In genomic region chr5:128203879-128204581, GRCm38 (mm10) we compare ENCODE assay signal across 9 mouse cellular contexts.
DNase-seq lines count a peak whose midpoint lies in the region; ATAC-seq and TF ChIP-seq lines count a peak whose summit lies in the region.
"Had no signal": no experiment of that assay in that cellular context is flagged by ENCODE, and none has a peak within 500 bp of the region (broad histone marks: within the 10 kb centered on the region; RNA-seq: fewer than 3 reads in every experiment).

No protein-coding gene starts in this region.

- no peak for TF ChIP-seq CTCF in thymus, adult 2 months (IDR thresholded peaks at IDR 0.05; ENCODE audit: borderline replicate concordance, control insufficient read depth, extremely low read depth, insufficient read depth, low read length, poor library complexity)

- H3K4me2 ChIP-seq in forebrain, embryonic 13.5 days = peak overlapping the region; percentile 35
- no peak overlapping the region for H3K4me2 ChIP-seq in limb, embryonic 14.5 days (replicated peaks; ENCODE audit: low read depth, low read length, severe bottlenecking)
- H3K4me2 ChIP-seq: limb, embryonic 15.5 days had no signal

- peak overlapping the region; percentile 2; the same call in 1 of the 2 replicates for H3K9ac ChIP-seq in forebrain, embryonic 13.5 days
- no peak overlapping the region for H3K9ac ChIP-seq in limb, embryonic 14.5 days (ENCODE audit: low read depth, low read length, severe bottlenecking)
- H3K9ac ChIP-seq: limb, embryonic 15.5 days had no signal

- TF ChIP-seq POLR2A in limb, embryonic 14.5 days (IDR thresholded peaks at IDR 0.05; ENCODE audit: borderline replicate concordance, extremely low read depth, insufficient read depth, insufficient read length) = no peak
- no peak for TF ChIP-seq POLR2A in thymus, adult 2 months (IDR thresholded peaks at IDR 0.05; ENCODE audit: control insufficient read depth, extremely low read depth, insufficient read depth, low read length, poor library complexity)

- 0 out of 2 replicates have a peak, but pooled peaks cover 5% of the 10 kb centered on the region for H3K4me1 ChIP-seq in heart, embryonic 10.5 days
- peaks cover 14% of the 10 kb centered on the region for H3K4me1 ChIP-seq in forebrain, embryonic 13.5 days
- peaks cover 13% of the 10 kb centered on the region for H3K4me1 ChIP-seq in limb, embryonic 14.5 days (ENCODE audit: control insufficient read depth, insufficient read depth, low read length)
- H3K4me1 ChIP-seq in thymus, adult 2 months (replicated peaks; ENCODE audit: control insufficient read depth, insufficient read depth, low read length) = no peaks in the 10 kb centered on the region

- H3K27ac ChIP-seq in heart, embryonic 10.5 days = no peak overlapping the region
- H3K27ac ChIP-seq in forebrain, embryonic 13.5 days = peak overlapping the region; percentile 57
- no peak overlapping the region for H3K27ac ChIP-seq in limb, embryonic 14.5 days (replicated peaks; ENCODE audit: low read depth, low read length)
- no peak overlapping the region for H3K27ac ChIP-seq in thymus, adult 2 months (ENCODE audit: control insufficient read depth, insufficient read depth, low read length)
- H3K27ac ChIP-seq: limb, embryonic 15.5 days had no signal

- 43% methylated on average over 9 of the region's 9 CpGs for WGBS in heart, embryonic 10.5 days
- 6% methylated on average over 9 of the region's 9 CpGs for WGBS in forebrain, embryonic 13.5 days
- 34% methylated on average over 9 of the region's 9 CpGs for WGBS in limb, embryonic 14.5 days
- WGBS in thymus, adult 2 months = 75% methylated on average over 9 of the region's 9 CpGs

- H3K4me3 ChIP-seq in heart, embryonic 10.5 days = no peak overlapping the region
- H3K4me3 ChIP-seq in forebrain, embryonic 13.5 days = no peak overlapping the region
- no peak overlapping the region for H3K4me3 ChIP-seq in limb, embryonic 14.5 days (replicated peaks; ENCODE audit: low read length)
- no peak overlapping the region for H3K4me3 ChIP-seq in thymus, adult 2 months (ENCODE audit: control insufficient read depth, insufficient read depth, low read length)
- H3K4me3 ChIP-seq: limb, embryonic 15.5 days had no signal

- DNase-seq in heart, postnatal 4 days = peak; percentile 23
- no peak for DNase-seq in heart, embryonic 10.5 days (ENCODE audit: low spot score)
- peak; percentile 26 for DNase-seq in limb, embryonic 14.5 days (ENCODE audit: low spot score)
- DNase-seq in right cerebral cortex, postnatal 10 days (ENCODE audit: low spot score in 2 of 2) = peak; percentile 32 to 36
- DNase-seq in thymus, adult 2 months = no peak
- DNase-seq in gastrocnemius, adult 18-20 months (ENCODE audit: low spot score) = no peak
- no peak for DNase-seq in spleen, postnatal 10 days (ENCODE audit: low spot score in 2 of 2)

- H3K36me3 ChIP-seq in heart, embryonic 10.5 days = no peaks in the 10 kb centered on the region
- H3K36me3 ChIP-seq in forebrain, embryonic 13.5 days (ENCODE audit: poor library complexity, severe bottlenecking) = no peaks in the 10 kb centered on the region
- no peaks in the 10 kb centered on the region for H3K36me3 ChIP-seq in limb, embryonic 14.5 days (ENCODE audit: control insufficient read depth, insufficient read depth, low read length)
- no peaks in the 10 kb centered on the region for H3K36me3 ChIP-seq in thymus, adult 2 months (ENCODE audit: control insufficient read depth, insufficient read depth, low read length)
- H3K36me3 ChIP-seq: limb, embryonic 15.5 days had no signal

- H3K9me3 ChIP-seq in heart, embryonic 10.5 days = no peaks in the 10 kb centered on the region
- no peaks in the 10 kb centered on the region for H3K9me3 ChIP-seq in forebrain, embryonic 13.5 days (replicated peaks)
- H3K9me3 ChIP-seq in limb, embryonic 14.5 days (ENCODE audit: control insufficient read depth, low read length) = no peaks in the 10 kb centered on the region
- H3K9me3 ChIP-seq: limb, embryonic 15.5 days had no signal

- 0 out of 2 replicates have a peak, but pooled peaks have one; percentile 36 for ATAC-seq in forebrain, embryonic 13.5 days
- peak; percentile 23; the same call in 1 of the 2 replicates for ATAC-seq in limb, embryonic 14.5 days (ENCODE audit: low FRiP score, low read depth)

- no peaks in the 10 kb centered on the region for H3K27me3 ChIP-seq in heart, embryonic 10.5 days (ENCODE audit: insufficient read depth, poor library complexity, severe bottlenecking)
- H3K27me3 ChIP-seq in forebrain, embryonic 13.5 days = no peaks in the 10 kb centered on the region
- H3K27me3 ChIP-seq in limb, embryonic 14.5 days (ENCODE audit: control insufficient read depth, insufficient read depth, low read length) = no peaks in the 10 kb centered on the region
- no peaks in the 10 kb centered on the region for H3K27me3 ChIP-seq in thymus, adult 2 months (ENCODE audit: control insufficient read depth, insufficient read depth, low read length)
- H3K27me3 ChIP-seq: limb, embryonic 15.5 days had no signal

Comparison
In these comparisons a context has a peak if more than half of its experiments do, and no peak if none do; other contexts are left out.
1. DNase-seq: peak in heart, postnatal 4 days (single experiment), limb, embryonic 14.5 days (single experiment) and right cerebral cortex, postnatal 10 days (2 of 2); none in heart, embryonic 10.5 days (single experiment), thymus, adult 2 months (single experiment), gastrocnemius, adult 18-20 months (single experiment) and spleen, postnatal 10 days (0 of 2).